Mouse (Mus musculus) liver (tissue): Measurements from ENCODE around the gene Slc25a13.
"Not testable (repeated sequence)": the region's sequence is repeated elsewhere in the genome, so short reads cannot be mapped to it uniquely, and the experiment has no call there.

ENCODE experiments used
- DNase-seq: peaks from one replicate; pipeline ENCODE4 v3.0.0-alpha.2; 2020; ENCODE audit warnings: mixed read lengths

Slc25a13 gene

GRCm38 (mm10) chr6:6201977-6202376 is 15.0 kb downstream of the Slc25a13 start:
- DNase-seq: no peak

GRCm38 (mm10) chr6:6199138-6199870 is 17.7 kb downstream of the Slc25a13 start:
- DNase-seq: no peak

- not testable (repeated sequence) for DNase-seq
These were observed 18.9 kb downstream of the Slc25a13 start for GRCm38 (mm10) chr6:6198056-6198455.

GRCm38 (mm10) chr6:6197339-6197738 is 19.6 kb downstream of the Slc25a13 start:
- no peak for DNase-seq

GRCm38 (mm10) chr6:6196527-6196926 is 20.4 kb downstream of the Slc25a13 start:
- no peak for DNase-seq

GRCm38 (mm10) chr6:6194831-6195230 is 22.1 kb downstream of the Slc25a13 start:
- DNase-seq: no peak

DNA sequence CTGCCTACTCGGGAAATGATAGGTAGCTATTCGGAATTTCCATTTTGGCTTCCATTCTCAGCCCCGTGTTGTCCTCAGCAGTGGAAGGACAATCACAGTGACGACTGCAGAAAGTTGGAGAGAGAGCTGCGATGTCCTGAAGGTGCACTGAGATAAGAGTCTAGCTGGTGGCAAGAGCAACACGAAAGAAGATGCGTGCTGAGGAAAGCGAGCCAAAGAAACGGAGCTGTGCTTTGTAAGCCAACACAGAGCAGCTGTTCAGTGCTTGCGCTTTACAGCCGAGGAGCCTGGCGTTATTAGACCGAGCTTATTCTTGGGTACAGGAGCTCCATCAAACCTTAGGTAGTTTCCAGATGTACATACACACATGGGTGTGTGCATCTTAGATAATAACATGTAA is 23.1 kb downstream of the Slc25a13 start:
- DNase-seq: no peak

DNA sequence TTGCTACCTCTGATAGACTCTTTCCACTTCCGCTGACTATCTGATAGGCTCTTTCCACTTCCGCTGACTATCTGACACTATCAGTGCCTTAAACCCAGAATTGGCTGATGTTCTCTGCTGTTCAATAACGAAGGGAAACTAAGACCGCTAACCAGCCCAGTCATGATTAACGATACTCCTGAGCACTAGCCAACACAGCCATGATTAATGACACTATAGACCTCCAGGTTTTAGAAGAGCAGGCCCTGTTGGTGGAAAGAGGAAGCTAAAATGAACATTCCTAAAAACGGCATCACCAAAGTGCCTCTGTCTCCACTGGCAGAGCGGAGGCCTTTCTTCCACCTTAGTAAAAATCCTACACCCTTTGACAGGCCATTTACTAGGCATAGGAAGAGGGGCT is 24.6 kb downstream of the Slc25a13 start:
- no peak for DNase-seq

- DNase-seq: no peak
These were observed 25.2 kb downstream of the Slc25a13 start for GRCm38 (mm10) chr6:6191596-6192337.

GRCm38 (mm10) chr6:6188970-6189369 is 28.0 kb downstream of the Slc25a13 start:
- no peak for DNase-seq

GRCm38 (mm10) chr6:6186468-6186867 is 30.5 kb downstream of the Slc25a13 start:
- DNase-seq: no peak

- no peak for DNase-seq
These were observed 31.3 kb downstream of the Slc25a13 start for GRCm38 (mm10) chr6:6185735-6186068.

DNA sequence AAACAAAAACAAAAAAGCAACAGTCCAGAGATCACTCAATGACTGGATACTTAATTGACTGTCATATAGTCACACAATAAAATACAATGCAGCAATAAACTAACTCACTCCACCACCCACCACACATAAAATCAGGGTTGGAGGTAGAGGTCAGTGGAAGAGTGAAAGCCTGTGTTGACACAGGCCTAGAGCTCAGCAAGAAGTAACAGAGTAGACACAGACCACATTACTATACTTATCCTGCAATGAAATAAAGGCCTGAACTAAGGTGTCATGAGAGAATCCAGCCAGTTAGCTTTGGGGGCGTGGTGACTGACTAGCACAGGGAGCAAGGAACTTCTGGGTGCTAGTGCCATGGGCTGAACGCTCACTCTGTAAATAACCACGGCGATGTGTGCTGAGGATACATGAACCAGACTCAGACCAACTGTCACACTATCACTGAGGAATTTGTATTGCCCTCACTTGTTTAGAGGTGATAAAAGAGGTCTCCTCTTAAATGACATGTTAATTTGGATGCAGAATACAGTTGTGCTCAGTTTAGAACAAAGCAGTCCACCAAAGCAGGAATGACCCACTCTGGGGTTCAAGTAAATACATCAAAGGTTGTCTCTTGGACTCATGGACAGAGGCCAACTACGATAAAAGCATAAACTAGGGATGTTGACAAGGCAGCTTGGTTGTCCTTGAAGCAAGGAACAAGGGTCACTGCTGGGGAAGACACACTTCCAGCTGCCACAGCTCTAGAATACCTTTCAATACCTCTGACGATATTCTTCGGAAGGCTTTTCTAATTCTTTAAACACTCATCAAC is 31.8 kb downstream of the Slc25a13 start:
- DNase-seq: no peak

DNA sequence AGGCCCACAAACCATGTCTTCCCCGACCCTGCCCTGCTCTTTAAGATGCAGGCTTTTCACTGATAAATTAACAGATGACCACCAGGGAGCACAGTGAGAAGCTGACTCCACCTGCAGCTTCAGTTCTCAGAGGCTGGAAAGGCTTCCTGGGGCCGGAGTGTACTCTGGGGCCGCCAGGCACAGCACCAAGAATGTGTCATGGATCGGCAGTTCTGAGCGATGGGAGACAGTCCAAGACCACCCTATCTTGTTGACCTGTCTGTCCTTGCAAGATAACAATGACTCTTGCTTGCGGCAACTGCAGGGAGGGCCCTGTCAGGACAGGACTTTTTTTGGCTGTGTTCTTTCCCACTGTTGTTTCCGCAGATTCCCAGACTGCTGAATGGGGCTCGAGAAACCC is 33.4 kb downstream of the Slc25a13 start:
- no peak for DNase-seq

- no peak for DNase-seq
These were observed 34.8 kb downstream of the Slc25a13 start for GRCm38 (mm10) chr6:6182191-6182590.

DNA sequence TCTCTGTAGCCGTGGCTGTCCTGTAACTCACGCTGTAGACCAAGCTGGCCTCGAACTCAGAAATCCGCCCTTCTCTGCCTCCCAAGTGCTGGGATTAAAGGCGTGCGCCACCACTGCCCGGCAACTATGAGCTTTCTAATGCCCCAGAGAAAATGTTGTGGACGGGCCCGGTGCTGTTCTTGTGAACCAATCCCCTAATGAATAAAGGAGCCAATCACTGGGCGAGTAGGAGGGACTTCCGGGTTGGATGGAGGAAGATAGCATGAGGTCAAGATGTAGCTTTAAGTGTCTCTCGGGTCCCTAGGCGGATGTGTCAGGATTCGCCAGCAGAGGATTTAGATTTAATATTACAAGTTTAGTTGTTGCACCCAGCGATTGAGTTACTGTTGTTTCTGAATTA is 38.6 kb downstream of the Slc25a13 start:
- not testable (repeated sequence) for DNase-seq

DNA sequence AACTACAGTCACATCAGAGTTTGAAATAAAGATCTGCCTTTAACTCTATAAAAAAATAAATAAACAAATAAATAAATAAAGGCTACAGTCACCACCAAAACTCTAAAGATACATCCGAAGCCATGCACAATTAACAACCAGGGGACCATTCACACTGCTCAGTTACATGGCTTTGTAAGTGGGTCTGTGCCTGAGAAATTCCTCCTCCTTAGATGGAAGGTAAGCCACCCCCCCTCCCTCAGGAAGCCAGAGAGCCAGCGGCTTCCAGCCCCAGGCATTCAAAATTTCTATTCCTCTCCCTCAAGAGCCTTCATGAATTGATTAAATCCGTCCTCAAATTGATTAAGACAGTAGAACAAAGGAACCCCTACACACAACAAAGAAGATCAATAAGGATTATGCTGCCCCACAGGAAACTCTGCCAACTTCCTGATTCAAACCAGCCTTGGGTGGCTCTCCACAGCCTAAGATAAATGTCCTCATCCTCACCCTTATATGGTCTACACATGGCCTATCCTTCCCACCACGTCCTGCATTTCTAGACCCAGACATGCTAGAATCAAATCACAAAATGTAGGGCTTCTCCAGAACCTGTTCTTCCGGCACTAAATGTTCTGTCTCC is 41.5 kb downstream of the Slc25a13 start:
- DNase-seq: no peak

- DNase-seq: no peak
These were observed 42.9 kb downstream of the Slc25a13 start for GRCm38 (mm10) chr6:6173935-6174561.

DNA sequence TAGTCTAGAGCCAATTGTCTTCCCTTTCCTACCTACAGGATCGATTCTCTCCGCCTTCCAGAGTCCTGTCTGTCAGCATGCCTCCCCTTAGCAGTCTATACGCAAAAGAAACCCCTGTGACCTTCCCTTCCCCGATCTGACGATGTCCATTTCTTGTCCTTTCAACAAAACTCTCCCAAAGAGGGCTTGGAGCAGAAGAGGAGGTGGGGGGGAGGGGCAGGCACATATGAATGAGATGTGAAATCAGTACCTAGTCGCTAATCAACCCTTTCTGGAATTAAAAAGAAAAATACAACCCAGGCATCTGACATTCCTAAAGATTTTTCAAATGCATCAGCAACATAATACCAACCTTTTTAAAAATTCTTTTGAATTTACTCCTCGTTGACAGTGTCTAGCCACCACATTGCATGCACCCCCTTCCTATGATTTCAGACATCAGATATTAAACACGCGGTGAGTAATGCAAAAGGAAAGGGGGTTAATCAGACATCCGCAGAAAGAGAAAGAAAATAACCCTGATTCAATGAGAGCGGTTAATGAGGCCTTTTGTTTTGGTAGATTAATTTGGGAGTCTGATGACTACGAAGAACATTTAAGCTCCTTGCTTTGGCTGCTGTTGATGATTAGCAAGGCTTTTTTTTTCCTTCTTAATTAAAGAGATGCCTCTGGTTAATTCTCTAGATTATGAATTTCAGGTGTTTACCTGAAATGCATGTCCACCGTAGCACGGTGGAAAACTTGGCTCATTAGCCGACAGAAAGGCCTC is 43.6 kb downstream of the Slc25a13 start:
- DNase-seq: no peak

DNA sequence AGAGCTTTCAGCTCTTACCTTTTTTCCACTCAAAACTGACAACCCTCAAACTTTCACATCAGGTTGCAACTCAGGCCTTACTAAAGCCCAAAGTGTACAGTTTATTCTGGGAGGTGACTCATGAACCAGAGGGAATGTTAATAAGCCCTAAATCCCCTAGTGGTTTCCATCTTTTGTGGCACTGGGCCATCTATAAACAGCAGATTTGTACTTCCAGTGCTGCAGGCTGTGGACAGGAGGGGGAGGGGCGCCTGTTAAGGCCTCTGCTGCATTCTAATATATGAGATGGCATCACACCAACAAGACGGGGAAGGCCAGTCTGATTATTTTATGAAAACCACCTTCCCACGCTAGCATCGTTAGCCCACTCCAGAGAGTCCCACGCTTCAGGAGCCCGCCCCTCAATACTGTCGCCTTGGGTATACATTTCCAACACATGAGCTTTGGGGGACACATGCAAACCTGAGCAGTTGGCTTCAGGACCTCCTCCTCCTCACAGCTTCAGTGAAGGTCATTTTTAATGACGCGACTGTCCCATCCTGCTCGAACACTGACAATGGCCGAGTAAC is 48.3 kb downstream of the Slc25a13 start:
- DNase-seq: no peak

- no peak for DNase-seq
These were observed 49.4 kb downstream of the Slc25a13 start for GRCm38 (mm10) chr6:6167339-6168126.
